Mouse (Mus musculus) limb, embryonic 13.5 days (tissue): ENCODE results near the gene Slc6a5. TPM values are rescaled to one million over a fixed set of nuclear protein-coding genes. Genes with fewer than 3 reads are reported as not detected.

Source experiments
- ATAC-seq: fragments of 200-750 bp; cut with Nextera tagmentation; 2 replicates; pipeline ENCODE4 v1.8.0; 2017; ENCODE audit warnings: low read depth, moderate number of reproducible peaks, moderate TSS enrichment; ENCODE audit not compliant: low FRiP score
- H3K27ac ChIP-seq: fragments of 300-500 bp; sonication (generic); 2 replicates; pipeline ENCODE4 v1.5.1; 2015; ENCODE audit warnings: inconsistent platforms, mild to moderate bottlenecking, moderate library complexity
- H3K27me3 ChIP-seq: fragments of 300-500 bp; sonication (generic); 2 replicates; pipeline ENCODE4 v1.6.1; 2015; ENCODE audit warnings: mild to moderate bottlenecking, inconsistent platforms
- H3K36me3 ChIP-seq: fragments of 300-500 bp; sonication (generic); 2 replicates; pipeline ENCODE4 v1.6.1; 2015; ENCODE audit warnings: inconsistent platforms, mild to moderate bottlenecking, moderate library complexity
- H3K4me1 ChIP-seq: fragments of 300-500 bp; sonication (generic); 2 replicates; pipeline ENCODE4 v1.6.1; 2015; ENCODE audit warnings: inconsistent platforms
- H3K4me2 ChIP-seq: fragments of 300-500 bp; sonication (generic); replicated peaks from 2 replicates; pipeline ENCODE4 v1.6.1; 2015; ENCODE audit warnings: inconsistent platforms, mild to moderate bottlenecking, moderate library complexity
- H3K4me3 ChIP-seq: fragments of 300-500 bp; sonication (generic); 2 replicates; pipeline ENCODE4 v1.5.1; 2015; ENCODE audit warnings: moderate library complexity, mild to moderate bottlenecking, inconsistent platforms
- H3K9ac ChIP-seq: fragments of 300-500 bp; sonication (generic); 2 replicates; pipeline ENCODE4 v1.6.1; 2015; ENCODE audit warnings: mild to moderate bottlenecking, inconsistent platforms
- H3K9me3 ChIP-seq: fragments of 300-500 bp; sonication (generic); 2 replicates; pipeline ENCODE4 v1.6.1; 2016; ENCODE audit warnings: inconsistent platforms
- WGBS: fragments of 180-500 bp; shearing (Covaris S2); methylation state at CpG from one replicate; pipeline ENCODE4 v1.1.7; 2015; 5-methylcytosine and 5-hydroxymethylcytosine counted together
- polyA plus RNA-seq: library from polyadenylated mRNA; unstranded; fragments of >200 nt; fragmentation: Nextera tagmentation; extraction: Ambion mirVana; gene quantifications from 2 replicates; pipeline ENCODE4 v1.2.1, GENCODE M21; 2015

Gene Slc6a5
- polyA plus RNA-seq, 1 experiment from 2014 or later = 0.01 TPM

DNA sequence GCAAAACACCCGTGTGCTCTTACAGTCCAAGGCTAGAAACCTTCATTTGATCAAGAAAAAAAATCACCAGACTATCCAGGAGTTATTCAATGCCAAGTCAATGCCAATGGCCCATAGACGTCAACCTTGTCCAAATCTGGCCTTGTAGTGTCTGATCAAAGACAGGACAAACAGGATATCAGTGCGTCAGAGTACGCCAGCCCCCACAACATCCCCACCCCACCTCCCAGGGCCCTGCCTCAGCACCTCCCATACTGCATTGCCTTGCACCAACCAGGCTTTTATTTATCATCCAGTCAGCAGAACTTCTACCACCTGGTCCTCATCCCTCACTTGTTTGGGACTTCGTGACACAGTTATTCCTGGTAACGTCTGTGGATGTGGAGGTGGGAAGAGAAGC lies 14.7 kb upstream of the Slc6a5 start:
- no peaks in the 10 kb centered on the region for H3K4me1 ChIP-seq
- H3K9ac ChIP-seq = no peak overlapping the region
- H3K4me3 ChIP-seq = no peak overlapping the region
- WGBS = 68% methylated on average over 6 of the region's 6 CpGs
- no peak overlapping the region for H3K27ac ChIP-seq
- no peak overlapping the region for H3K4me2 ChIP-seq
- H3K9me3 ChIP-seq = no peaks in the 10 kb centered on the region
- peaks cover 4% of the 10 kb centered on the region; the same call in 1 of the 2 replicates for H3K27me3 ChIP-seq
- no peaks in the 10 kb centered on the region for H3K36me3 ChIP-seq
- no peak for ATAC-seq

DNA sequence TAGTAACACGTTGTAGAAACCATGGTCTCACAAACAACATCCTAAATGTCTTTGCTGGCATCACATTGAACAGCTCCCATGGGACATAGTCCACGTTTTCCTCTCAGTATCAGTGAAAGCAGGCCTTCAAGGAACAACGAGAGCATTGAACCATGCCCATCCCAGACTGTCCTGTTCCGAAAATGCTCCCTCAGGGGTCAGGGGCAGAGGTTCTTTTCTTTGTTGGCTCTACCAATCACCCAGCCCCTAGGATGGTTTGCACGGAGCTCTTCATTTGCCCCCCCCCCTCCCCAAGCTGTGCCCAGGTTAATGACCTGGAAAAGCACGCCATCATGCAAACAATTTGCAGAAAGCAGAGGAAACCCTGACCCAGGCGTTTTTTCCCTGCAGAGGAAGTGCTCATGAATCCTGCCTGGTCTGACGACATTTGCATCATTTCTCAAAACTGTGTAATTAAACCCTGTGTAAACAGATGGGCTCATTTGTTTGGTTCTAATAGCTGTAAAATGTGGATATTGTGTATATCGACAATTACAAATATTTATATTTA lies 7.9 kb upstream of the Slc6a5 start:
- no peaks in the 10 kb centered on the region for H3K36me3 ChIP-seq
- ATAC-seq = no peak
- no peak overlapping the region for H3K4me3 ChIP-seq
- no peak overlapping the region for H3K4me2 ChIP-seq
- WGBS = 38% methylated on average over 9 of the region's 9 CpGs
- no peak overlapping the region for H3K9ac ChIP-seq
- H3K4me1 ChIP-seq = no peaks in the 10 kb centered on the region
- H3K27me3 ChIP-seq = peaks cover 52% of the 10 kb centered on the region
- no peak overlapping the region for H3K27ac ChIP-seq
- H3K9me3 ChIP-seq = no peaks in the 10 kb centered on the region

DNA sequence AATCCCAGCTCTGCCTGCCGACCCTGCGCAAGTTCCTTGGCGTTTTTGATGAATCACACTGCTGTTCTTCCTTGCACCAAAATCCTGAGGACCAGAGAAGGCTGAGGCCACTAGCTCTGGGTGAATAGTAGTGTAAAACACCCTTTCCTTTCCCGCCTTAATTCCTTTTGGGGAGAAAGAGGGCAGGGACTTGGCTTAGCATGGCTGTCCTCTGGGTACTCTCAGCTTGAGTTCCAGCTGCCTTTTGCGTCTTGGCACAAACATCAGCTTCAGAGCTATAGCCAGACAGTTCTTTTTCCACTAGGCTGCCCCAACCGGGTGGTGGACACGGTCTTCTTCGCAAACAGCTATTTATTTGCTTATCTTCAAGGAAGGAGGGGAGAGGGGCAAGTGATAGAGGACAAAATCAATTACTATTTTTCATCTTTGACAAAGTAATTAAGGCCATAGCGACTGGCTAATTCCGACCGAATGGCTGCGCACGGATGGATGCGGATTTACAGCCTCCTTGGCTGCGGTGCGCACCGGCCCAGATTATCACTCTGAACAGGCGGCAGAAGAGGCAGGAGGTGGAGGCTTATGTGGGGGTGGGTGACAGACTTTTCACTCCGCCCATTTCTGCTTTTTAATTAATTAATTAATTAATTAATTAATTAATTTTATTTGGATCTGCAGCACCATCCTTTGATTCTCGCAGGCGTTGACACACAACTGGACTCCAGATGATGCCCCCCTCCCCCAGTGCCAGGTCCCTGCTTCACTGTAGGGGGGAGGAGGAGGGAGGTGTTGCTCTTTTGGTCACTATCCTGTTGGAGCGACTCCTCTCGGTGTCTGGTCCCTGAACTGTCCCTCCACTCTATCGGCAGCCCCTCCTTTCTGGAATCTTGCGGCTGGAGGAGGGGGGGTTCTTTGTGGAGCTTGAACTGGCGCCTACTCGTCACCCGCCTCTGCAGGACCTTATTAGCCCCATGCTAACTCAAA lies 2.5 kb upstream of the Slc6a5 start:
- H3K4me1 ChIP-seq = no peaks in the 10 kb centered on the region
- peaks cover 95% of the 10 kb centered on the region for H3K27me3 ChIP-seq
- no peak for ATAC-seq
- H3K4me3 ChIP-seq = no peak overlapping the region
- H3K36me3 ChIP-seq = no peaks in the 10 kb centered on the region
- H3K9ac ChIP-seq = no peak overlapping the region
- no peaks in the 10 kb centered on the region for H3K9me3 ChIP-seq
- H3K27ac ChIP-seq = no peak overlapping the region
- H3K4me2 ChIP-seq = no peak overlapping the region
- 1% methylated on average over 28 of the region's 28 CpGs for WGBS

DNA sequence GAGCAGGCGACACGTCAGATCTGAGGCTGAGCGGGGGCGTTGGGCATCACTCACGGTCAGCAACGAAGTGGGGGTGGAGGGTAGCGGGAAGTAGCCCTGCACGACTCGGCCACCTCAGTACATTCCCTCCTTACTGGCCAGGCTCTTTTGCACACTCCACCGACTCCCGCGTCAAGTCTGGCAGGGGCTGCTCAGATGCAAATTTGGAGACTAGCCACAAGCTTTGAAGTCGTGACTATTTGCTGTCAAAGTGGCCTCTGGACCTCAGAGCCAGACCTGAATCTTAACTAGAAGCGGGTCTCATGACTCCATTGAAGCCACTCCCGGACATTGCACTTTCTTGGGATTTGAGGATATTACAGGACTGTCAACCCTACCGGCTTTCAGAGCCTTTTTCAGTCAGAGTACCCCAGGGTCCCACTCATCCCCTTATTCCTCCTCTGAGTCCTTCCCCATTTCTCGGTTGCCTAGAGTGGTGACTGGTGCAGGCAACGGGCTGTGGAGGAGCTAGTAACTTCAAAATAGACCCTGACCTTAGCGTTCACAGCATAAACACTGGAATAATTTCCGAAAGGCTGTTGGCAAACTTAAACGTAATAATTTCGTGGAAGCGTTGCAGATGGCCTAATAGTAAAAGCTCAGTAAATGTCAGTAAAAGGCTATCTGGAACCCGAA lies 1.6 kb upstream of the Slc6a5 start:
- no peak overlapping the region for H3K9ac ChIP-seq
- H3K27ac ChIP-seq = no peak overlapping the region
- H3K4me2 ChIP-seq = no peak overlapping the region
- ATAC-seq = no peak
- H3K27me3 ChIP-seq = peaks cover 100% of the 10 kb centered on the region
- no peaks in the 10 kb centered on the region for H3K4me1 ChIP-seq
- no peaks in the 10 kb centered on the region for H3K36me3 ChIP-seq
- WGBS = under 1% methylated on average over 24 of the region's 24 CpGs
- H3K4me3 ChIP-seq = no peak overlapping the region
- H3K9me3 ChIP-seq = no peaks in the 10 kb centered on the region

DNA sequence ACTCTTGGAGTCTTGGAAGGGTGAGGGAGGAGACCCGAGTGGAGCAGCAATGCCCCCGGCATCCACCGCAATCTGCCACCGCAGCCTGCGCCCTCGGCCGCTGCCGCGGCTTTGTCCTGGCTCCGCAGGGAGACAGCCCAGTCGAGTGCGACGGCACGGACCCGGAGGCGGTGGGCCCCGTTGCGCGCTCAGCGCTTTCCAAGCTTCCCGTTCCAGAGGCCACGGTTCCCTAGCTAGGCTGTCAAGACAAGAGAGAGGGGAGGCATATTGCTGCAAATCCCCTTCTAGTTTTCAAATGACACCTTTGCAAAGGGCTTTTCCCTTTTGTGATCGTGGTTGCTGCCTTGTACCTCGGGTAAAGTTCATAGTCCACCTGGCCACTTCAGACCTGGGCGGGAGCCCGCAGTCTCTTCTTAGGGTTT lies 945 bp upstream of the Slc6a5 start:
- Histone ChIP-seq H3K27ac (no peak overlapping the region), H3K36me3 (no peaks in the 10 kb centered on the region), H3K4me2 (no peak overlapping the region), H3K9ac (no peak overlapping the region), H3K27me3 (peaks cover 100% of the 10 kb centered on the region), H3K9me3 (no peaks in the 10 kb centered on the region), H3K4me3 (no peak overlapping the region), H3K4me1 (no peaks in the 10 kb centered on the region)
- ATAC-seq = no peak
- under 1% methylated on average over 26 of the region's 26 CpGs for WGBS

DNA sequence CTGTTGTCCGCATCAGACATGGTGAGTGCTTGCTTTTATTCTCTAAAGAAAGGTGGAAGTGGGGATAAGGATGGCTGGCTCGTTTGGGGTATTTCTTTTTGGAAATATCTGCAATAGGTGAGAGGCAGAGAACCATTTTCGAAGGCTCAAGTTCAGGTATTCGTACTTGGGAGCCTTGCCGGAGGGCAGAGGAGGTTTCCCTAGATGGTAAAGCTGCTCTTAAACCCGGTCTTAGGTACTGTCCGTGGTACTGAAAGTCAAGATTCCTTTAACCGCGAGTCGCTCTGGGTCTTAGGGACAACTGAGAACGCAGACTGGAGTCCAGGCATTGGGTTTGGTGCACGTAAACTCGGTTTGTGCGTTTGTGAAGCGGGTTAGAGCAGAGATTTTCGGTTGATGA lies 415 bp downstream of the Slc6a5 start:
- Histone ChIP-seq H3K4me3 (no peak overlapping the region), H3K9ac (no peak overlapping the region), H3K4me2 (no peak overlapping the region), H3K27ac (no peak overlapping the region), H3K9me3 (no peaks in the 10 kb centered on the region), H3K36me3 (no peaks in the 10 kb centered on the region), H3K27me3 (peaks cover 100% of the 10 kb centered on the region), H3K4me1 (no peaks in the 10 kb centered on the region)
- ATAC-seq = no peak
- WGBS = 1% methylated on average over 16 of the region's 16 CpGs

DNA sequence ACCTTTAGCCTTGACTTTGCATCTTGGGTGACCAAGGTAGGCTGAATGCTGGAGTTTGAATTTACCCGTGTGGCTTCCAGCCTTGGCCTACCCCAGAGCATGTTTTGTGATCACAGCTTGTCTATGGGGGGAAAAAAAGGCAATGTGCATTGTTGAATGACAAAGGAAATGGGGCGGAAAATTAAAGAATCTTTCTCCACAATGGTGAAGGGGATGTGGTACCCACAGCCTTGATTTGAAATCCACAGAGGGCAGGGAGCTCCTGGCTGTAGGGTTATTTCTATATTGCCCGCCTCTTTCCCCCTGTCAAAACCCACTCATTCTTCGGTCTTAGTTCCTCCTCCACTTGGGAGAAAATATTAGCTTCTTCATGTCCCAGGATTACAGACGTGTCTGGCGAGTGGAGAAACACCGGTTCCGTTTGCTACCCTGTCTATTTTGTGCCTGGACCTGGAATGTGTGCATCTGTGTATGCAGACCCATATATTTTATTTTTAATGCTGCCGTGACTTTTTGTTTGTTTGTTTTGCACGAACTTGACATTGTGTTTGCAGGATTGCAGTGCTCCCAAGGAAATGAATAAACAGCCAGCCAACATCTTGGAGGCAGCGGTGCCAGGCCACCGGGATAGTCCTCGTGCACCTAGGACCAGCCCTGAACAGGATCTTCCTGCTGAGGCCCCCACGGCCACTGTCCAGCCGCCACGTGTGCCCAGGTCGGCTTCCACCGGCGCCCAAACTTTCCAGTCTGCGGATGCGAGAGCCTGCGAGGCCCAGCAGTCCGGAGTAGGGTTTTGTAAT lies 1.4 kb downstream of the Slc6a5 start:
- 4% methylated on average over 23 of the region's 23 CpGs for WGBS
- Histone ChIP-seq H3K27ac (no peak overlapping the region), H3K36me3 (no peaks in the 10 kb centered on the region), H3K9ac (no peak overlapping the region), H3K4me2 (no peak overlapping the region), H3K9me3 (no peaks in the 10 kb centered on the region), H3K4me1 (no peaks in the 10 kb centered on the region), H3K27me3 (peaks cover 100% of the 10 kb centered on the region), H3K4me3 (no peak overlapping the region)
- no peak for ATAC-seq

DNA sequence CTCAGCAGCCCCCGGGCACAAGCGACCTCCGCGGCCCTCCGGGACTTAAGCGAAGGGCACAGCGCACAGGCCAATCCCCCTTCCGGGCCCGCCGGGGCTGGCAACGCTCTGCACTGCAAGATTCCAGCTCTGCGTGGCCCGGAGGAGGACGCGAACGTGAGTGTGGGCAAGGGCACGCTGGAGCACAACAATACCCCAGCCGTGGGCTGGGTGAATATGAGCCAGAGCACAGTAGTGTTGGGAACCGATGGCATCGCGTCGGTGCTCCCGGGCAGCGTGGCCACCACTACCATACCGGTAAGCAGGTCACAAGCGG lies 2.0 kb downstream of the Slc6a5 start:
- no peaks in the 10 kb centered on the region for H3K9me3 ChIP-seq
- H3K4me2 ChIP-seq = no peak overlapping the region
- no peak for ATAC-seq

DNA sequence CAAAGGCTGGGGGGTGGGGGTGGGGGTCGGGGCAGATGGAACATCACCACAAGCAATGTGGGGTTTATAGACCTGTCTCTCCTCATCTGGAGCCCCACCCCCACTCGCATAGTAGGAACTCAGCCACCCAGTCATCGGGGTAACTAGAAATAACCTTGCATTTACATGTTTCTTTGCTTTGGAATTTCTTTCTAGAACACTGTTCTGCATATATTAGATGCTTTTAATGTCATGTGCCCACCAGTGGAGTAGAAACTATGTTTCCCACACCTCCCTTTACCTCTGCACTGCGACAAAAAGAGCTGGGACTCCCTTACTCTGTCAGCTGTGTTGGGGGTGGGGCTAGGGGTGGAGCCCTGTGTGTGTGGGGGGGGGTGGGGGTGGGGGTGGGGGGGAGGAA lies 3.2 kb downstream of the Slc6a5 start:
- ATAC-seq = no peak

More for the DNA sequence above, 2.0 kb downstream of the Slc6a5 start:
- H3K27ac ChIP-seq = no peak overlapping the region
- H3K36me3 ChIP-seq = no peaks in the 10 kb centered on the region
- WGBS = 2% methylated on average over 26 of the region's 26 CpGs
- peaks cover 100% of the 10 kb centered on the region for H3K27me3 ChIP-seq
- H3K4me3 ChIP-seq = no peak overlapping the region
- no peaks in the 10 kb centered on the region for H3K4me1 ChIP-seq
- no peak overlapping the region for H3K9ac ChIP-seq

DNA sequence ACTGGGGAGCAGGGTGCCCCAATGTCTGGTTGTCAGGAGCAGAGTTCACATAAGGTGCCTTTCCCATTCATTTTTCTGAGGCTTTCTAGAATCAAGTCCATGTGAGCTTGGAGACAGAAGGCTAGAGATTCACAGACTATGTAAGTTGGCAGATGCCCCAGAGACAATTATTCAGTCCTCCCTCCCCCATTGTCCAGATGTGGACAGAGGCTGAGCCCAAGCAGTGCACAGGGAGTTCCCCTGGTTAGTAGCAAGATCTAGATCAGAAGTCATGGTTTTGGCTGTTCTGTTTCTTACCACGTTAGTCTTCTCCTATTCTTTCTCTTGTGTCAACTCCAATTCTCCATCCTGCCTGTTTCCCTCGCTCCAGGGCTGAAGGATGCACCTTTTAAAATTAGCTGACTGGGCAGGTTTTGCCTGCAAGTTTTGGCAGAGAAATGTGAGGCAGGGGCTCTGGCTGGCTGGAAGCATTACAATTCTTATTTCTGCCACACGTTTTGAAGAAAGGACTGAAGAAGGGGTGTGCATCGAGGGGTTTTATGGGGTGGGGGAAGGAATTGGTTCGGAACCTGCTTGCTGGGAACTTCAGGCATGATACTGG lies 3.9 kb downstream of the Slc6a5 start:
- Histone ChIP-seq H3K27me3 (peaks cover 100% of the 10 kb centered on the region), H3K36me3 (no peaks in the 10 kb centered on the region), H3K9ac (no peak overlapping the region), H3K4me3 (no peak overlapping the region), H3K4me2 (no peak overlapping the region), H3K27ac (no peak overlapping the region), H3K4me1 (no peaks in the 10 kb centered on the region), H3K9me3 (no peaks in the 10 kb centered on the region)
- no peak for ATAC-seq
- WGBS = 3% methylated on average over 5 of the region's 5 CpGs

More for the DNA sequence above, 3.2 kb downstream of the Slc6a5 start:
- no peaks in the 10 kb centered on the region for H3K4me1 ChIP-seq
- no peaks in the 10 kb centered on the region for H3K36me3 ChIP-seq
- no peak overlapping the region for H3K4me2 ChIP-seq
- WGBS = 9% methylated on average over 4 of the region's 4 CpGs
- H3K27me3 ChIP-seq = peaks cover 100% of the 10 kb centered on the region
- no peak overlapping the region for H3K9ac ChIP-seq
- H3K27ac ChIP-seq = no peak overlapping the region
- no peaks in the 10 kb centered on the region for H3K9me3 ChIP-seq
- H3K4me3 ChIP-seq = no peak overlapping the region

DNA sequence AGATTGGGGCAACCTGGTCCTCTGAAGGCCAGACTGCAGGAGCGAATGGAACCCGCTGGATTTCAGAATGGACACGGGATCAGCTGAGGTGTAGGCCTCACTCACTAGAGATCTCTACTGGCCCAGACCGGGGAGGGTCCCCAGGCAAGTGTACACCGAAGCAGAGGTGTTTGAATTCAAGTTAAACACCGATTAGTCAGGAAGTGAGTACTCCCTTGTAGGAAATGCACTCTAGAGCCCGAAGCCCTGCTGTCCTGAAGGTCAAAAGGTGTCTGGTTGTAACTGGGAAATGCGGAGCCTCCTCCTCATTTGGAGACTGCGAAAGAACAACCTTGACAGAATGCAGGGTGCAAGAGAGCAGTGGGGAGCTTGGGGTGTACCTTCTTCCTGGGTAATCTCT lies 5.0 kb downstream of the Slc6a5 start:
- Histone ChIP-seq H3K4me2 (no peak overlapping the region), H3K27me3 (peaks cover 96% of the 10 kb centered on the region), H3K9me3 (no peaks in the 10 kb centered on the region), H3K9ac (no peak overlapping the region), H3K27ac (no peak overlapping the region), H3K36me3 (no peaks in the 10 kb centered on the region), H3K4me3 (no peak overlapping the region), H3K4me1 (no peaks in the 10 kb centered on the region)
- WGBS = under 1% methylated on average over 9 of the region's 9 CpGs
- ATAC-seq = no peak
